Mouse (Mus musculus) olfactory bulb, adult 2 months (tissue): ENCODE results near the gene Uhrf1.

Experiments used
- CTCF ChIP-seq: fragments of 200-500 bp; IDR thresholded peaks from 2 replicates; pipeline ENCODE4 v1.5.1; 2012; ENCODE audit warnings: low read depth, mild to moderate bottlenecking, low read length, moderate library complexity; ENCODE audit not compliant: insufficient read depth
- POLR2A ChIP-seq: fragments of 200-500 bp; IDR thresholded peaks from 2 replicates; pipeline ENCODE4 v1.6.1; 2012; ENCODE audit warnings: mild to moderate bottlenecking, low read depth, low read length, moderate library complexity; ENCODE audit not compliant: insufficient read depth

DNA sequence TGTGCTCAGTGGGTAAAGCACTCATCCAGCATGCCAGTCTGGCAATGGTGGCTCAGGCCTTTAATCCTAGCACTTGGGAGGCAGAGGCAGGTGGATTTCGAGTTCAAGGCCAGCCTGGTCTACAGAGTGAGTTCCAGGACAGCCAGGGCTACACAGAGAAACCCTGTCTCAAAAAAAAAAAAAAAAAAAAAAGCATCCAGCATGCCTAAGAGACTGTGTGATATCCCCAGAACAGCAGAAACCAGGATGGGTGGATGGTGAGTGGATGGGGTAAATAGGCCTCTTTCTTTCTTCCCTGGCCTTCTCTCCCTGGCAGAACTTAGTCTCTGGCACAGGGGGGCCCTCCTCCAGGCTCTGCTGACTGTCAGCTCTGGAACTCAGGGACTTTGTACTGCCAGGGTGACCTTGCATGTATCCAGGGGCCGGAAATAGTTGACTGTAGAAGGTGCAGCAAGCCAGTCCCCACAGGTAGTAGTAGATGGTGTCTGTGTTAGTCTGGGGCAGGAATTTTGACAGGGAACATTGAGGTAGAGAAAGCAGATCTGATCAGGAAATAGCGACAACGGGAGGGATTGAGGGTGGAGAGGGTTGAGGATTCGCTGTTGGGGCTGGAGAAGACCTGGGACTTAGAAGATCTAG, 27.2 kb upstream of the Uhrf1 start:
- TF ChIP-seq CTCF = no peak
- TF ChIP-seq POLR2A = no peak
